Mouse (Mus musculus) embryo, embryonic 10.5 days (tissue): Measurements from ENCODE around the gene Rassf5.
A peak's percentile ranks its signal among the peaks of the same experiment; 100 is the strongest.
"Not testable (repeated sequence)": the region's sequence is repeated elsewhere in the genome, so short reads cannot be mapped to it uniquely, and the experiment has no call there.

Experiments
- DNase-seq: peaks from one replicate; pipeline ENCODE4 v3.0.0-alpha.2; 2015; ENCODE audit warnings: low spot score

The Rassf5 gene

DNA sequence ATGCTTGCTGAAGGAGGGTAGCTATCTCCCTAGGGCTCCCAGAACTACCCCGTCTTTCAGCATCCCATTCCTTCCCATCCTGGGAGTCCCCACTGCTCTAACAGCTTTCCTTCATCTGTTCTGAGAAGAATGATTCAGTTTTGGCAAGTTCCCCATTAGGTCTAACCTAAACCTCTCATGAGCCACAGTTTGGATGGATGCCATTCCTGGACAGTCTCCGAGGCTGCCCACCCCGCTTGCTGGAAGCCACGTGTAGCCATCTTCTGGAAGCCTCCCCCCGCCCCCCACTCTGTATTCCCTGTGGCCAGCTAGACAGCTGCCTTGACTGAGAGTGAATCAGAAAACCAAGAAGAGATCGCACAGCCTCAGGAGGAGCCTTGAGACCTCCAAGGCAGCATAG, 12.2 kb upstream of the Rassf5 start:
- DNase-seq, result no peak

DNA sequence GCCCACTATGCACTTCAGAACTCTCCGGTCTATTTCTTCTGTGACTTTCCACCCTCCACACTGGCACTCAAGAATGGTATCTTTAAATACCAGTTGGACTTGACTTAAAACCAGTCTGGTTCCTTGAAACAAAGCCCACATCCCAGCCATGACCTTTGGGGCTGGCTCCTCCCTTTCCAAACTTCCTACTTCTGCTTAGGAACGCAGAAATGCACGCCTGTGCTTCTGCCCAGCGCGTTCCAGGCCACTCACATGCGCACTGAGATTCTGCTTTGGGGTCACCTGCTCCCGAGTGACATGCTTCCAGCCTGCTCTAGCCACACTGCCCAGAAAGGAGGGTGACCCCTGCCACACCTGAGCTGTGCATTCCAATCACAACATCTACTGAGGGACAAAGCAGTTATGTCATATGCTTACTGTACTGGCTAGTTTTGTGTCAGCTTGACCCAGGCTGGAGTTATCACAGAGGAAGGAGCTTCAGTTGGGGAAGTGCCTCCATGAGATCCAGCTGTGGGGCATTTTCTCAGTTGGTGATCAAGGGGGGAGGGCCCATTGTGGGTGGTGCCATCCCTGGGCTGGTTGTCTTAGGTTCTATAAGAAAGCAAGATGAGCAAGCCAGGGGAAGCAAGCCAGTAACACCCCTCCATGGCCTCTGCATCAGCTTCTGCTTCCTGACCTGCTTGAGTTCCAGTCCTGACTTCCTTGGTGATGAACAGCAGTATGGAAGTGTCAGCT, 7.6 kb upstream of the Rassf5 start:
- DNase-seq, result not testable (repeated sequence)

DNA sequence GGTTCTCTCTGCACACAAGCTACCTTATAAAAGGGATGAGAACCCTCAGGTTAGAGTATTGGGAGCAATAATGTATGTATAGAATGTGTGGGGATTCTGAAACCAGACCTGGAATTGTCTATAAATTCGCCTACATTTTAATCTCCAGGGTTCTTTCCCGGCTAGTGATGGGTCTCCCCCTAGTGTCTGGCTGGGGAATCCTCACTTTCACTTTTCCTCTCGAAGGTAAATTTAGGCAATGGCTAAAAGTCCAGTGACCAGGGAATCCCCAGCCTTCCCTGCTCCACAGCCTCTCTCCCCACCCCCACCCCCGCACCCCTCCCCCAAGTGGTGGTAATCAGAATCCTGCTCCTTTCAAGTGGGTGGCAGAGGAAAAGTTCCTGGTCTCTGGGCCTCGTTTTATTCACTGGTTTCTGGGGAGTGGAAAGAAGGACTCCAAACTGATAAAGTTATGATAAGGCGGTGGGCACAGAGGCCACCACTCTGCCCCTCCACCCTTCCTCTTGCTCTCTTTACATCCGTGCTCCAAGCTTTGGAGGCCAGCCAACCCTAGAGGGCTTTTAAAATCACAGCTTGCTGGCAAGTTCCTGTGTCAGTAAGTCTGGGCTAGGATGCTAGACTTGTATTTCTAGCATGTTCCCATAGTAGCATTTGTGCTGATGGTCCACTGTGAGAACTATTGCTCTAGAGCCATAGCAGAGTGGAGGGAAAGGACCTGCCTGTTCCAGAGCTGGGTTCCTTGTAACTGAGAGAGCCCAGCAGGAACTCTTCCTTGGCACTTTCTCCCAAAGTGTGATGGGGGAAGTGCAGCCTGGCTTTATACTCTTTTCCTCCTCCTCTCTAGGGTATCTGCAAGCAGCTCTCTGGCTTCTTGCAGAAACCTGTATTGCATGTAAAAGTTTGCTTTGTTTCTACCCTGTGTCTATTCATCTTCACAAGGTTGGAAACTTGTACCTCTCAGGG, 1.7 kb upstream of the Rassf5 start:
- DNase-seq, result peak; percentile 76

DNA sequence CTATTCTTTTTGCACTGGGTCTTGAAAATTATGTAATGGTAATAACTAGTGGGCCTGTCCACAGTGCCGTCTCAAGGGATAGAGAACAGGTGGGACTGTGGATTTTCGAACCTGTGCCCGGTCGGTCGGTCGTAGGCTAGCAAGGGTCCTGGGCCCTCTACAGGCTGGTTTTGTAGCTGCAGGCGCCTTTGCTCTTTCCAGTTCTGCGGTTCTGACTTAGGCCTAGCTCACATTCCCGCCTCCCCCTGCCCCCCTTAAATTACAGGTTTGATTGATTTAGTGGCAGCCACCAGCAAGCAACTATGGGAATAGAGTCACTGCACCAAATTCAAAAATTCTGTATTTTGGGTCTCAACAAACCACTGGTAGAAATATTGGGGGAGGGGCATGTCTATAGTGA, 868 bp upstream of the Rassf5 start:
- DNase-seq, result peak; percentile 73

GRCm38 (mm10) chr1:131244536-131245088, 446 bp downstream of the Rassf5 start:
- DNase-seq, result no peak

GRCm38 (mm10) chr1:131242956-131243355, 2.1 kb downstream of the Rassf5 start:
- no peak for DNase-seq

- DNase-seq, result no peak
Measured at GRCm38 (mm10) chr1:131239576-131240193, 5.4 kb downstream of the Rassf5 start.

DNA sequence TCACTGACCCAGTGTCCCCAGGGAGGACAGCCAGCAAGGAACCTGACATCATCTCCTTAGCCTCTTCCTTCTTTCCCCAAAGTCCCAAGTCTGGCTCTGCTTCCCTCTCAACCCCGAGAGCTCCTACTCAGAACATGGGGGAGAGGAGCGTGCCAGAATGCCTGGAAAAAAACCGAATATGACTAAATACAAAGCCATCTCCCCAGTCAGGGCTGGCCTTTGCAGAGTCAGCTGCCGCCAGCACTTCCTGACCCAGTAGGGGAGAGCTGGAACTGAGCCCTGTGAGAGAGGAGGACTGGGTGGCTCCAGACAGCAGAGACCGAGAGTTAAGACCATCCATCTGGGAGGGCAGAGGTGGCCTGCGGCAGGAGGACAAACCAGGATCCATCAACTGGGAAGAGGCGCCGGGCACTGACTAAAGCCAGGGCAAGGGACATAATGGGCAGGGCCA, 6.1 kb downstream of the Rassf5 start:
- DNase-seq, result no peak

DNA sequence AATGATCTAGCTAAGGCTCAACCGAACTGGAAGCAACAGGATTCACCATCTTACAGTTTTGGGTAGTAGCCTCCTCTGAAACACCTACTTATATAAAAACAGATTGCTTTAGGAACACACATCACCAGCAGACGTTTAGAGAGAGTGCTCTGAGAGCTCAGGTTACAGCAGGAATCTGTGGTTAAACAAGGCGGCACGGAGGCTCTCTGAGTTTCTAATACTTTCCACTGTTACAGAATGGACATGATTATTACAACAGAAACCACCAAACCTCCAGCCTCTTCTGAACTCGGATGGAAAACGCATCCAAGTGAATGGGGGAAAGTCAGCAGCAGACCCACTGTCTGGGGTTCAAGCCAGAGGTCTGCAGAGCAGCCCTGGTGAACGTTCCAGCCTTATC, 9.0 kb downstream of the Rassf5 start:
- no peak for DNase-seq

GRCm38 (mm10) chr1:131233527-131233926, 11.5 kb downstream of the Rassf5 start:
- DNase-seq, result no peak

- no peak for DNase-seq
Measured at GRCm38 (mm10) chr1:131228659-131229058, 16.4 kb downstream of the Rassf5 start.

- no peak for DNase-seq
Measured at GRCm38 (mm10) chr1:131228225-131228624, 16.8 kb downstream of the Rassf5 start.

- DNase-seq, result no peak
Measured at GRCm38 (mm10) chr1:131224848-131225471, 20.1 kb downstream of the Rassf5 start.

DNA sequence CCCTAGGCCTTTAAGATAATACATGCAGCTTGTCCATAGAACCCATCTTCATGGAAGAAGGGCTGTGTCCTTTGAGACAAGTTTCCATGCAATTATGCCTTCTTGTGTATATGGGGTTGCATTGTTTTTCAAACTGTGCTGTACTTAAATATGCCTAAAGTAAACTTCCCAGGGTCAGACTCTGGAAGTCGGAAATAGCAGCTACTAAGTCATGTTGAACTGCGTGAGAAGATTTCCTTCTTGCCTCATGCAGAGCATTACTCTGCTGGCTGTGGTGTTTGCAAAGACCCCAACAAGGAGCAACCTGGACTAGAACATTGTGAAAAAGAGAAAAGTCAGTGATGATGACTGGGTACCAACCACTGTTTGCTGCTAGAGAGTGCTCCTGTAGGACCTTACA, 21.7 kb downstream of the Rassf5 start:
- DNase-seq, result no peak

GRCm38 (mm10) chr1:131221822-131222590, 23.1 kb downstream of the Rassf5 start:
- DNase-seq, result no peak

- DNase-seq, result no peak
Measured at GRCm38 (mm10) chr1:131218933-131219332, 26.1 kb downstream of the Rassf5 start.

DNA sequence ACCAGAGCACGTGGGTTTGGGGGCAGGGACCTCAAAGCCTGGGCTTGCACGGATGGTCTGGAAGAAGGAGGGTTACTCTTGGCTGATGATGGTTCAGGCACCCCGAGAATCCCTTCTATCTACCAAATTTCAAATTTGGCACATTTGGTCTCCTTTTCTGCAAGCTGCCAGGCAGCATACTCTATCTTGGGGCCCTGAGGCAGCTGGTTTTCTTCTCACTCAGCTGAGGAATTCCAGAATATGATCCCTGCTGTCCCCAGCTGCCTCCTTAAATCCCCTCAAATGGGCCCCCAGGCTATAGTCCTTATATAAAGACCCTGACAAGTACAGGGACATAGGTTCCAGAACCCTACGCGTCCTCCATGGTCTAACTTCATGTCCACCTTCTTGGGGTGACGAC, 31.7 kb downstream of the Rassf5 start:
- no peak for DNase-seq

GRCm38 (mm10) chr1:131212956-131213355, 32.1 kb downstream of the Rassf5 start:
- no peak for DNase-seq

- DNase-seq, result no peak
Measured at GRCm38 (mm10) chr1:131211655-131212054, 33.4 kb downstream of the Rassf5 start.

GRCm38 (mm10) chr1:131209971-131210426, 35.1 kb downstream of the Rassf5 start:
- DNase-seq, result no peak

DNA sequence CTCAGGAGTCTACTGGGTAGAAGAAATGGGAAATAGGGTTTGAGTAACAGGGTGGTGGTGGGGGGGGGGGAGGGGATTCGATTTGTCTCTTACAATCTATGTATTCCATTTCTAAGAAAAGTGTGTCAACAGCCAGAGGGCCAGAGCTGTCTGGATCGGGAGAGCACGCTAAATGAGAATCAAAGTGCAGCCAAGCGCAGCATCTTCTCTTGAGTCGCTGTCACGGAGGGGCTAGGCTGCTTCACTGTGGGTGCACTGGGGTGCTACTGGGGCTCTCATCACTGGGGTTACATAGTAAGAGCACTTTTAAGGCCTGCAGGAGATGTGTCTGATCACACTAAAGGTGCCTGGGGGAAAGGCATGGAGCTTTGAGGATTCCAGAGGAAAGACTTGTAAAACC, 36.3 kb downstream of the Rassf5 start:
- no peak for DNase-seq
